ENCODE assay signal across 8 mouse cellular contexts in genomic region chr2:155691723-155692493, GRCm38 (mm10). TPM values are rescaled to one million over a fixed set of nuclear protein-coding genes. Genes with fewer than 3 reads are reported as not detected.
DNase-seq lines count a peak whose midpoint lies in the region; ATAC-seq and TF ChIP-seq lines count a peak whose summit lies in the region.

Gene Trpc4ap, minus strand, starts transcription at chr2:155692384.

- H3K4me3 ChIP-seq in forebrain, embryonic 10.5 days = peak within 1 kb of the TSS; percentile 80
- H3K4me3 ChIP-seq in heart, embryonic 15.5 days = peak within 1 kb of the TSS; percentile 89
- H3K4me3 ChIP-seq in liver, embryonic 14.5 days (ENCODE audit: insufficient read depth in 1 of 2, low read depth in 2 of 2, low read length in 2 of 2) = peak within 1 kb of the TSS; percentile 71 to 90
- peak within 1 kb of the TSS; percentile 84 for H3K4me3 ChIP-seq in neural tube, embryonic 11.5 days (ENCODE audit: low read depth, low read length)
- H3K4me3 ChIP-seq in stomach, postnatal 0 days (ENCODE audit: low read depth, low read length) = peak within 1 kb of the TSS; percentile 96

- TF ChIP-seq EP300 in liver, embryonic 14.5 days (IDR thresholded peaks at IDR 0.05; ENCODE audit: low read depth) = no peak
- no peak for TF ChIP-seq EP300 in stomach, postnatal 0 days (optimal IDR thresholded peaks at IDR 0.05)

- DNase-seq in c-Kit-negative CD71-positive TER-119-positive erythroid progenitor cells, embryonic 14.5 days (ENCODE audit: low read depth, low spot score) = peak; percentile 94
- peak; percentile 96 for DNase-seq in forebrain, embryonic 10.5 days (ENCODE audit: extremely low spot score, low spot score)
- DNase-seq in kidney, postnatal 25 days = peak; percentile 95 to 97
- DNase-seq in liver, embryonic 14.5 days (ENCODE audit: low read depth in 3 of 3, low spot score in 3 of 3) = peak; percentile 86 to 90 (median 86)
- peak; percentile 96 for DNase-seq in neural tube, embryonic 11.5 days (ENCODE audit: low spot score)
- DNase-seq in stomach, postnatal 0 days (ENCODE audit: low spot score) = peak; percentile 97

- peak within 1 kb of the TSS; percentile 98 for H3K9ac ChIP-seq in heart, embryonic 15.5 days
- peak within 1 kb of the TSS; percentile 90 for H3K9ac ChIP-seq in liver, embryonic 14.5 days (replicated peaks)
- peak within 1 kb of the TSS; percentile 90 for H3K9ac ChIP-seq in neural tube, embryonic 11.5 days (ENCODE audit: low read length)
- H3K9ac ChIP-seq in stomach, postnatal 0 days (ENCODE audit: low read length) = peak within 1 kb of the TSS; percentile 97

- no peaks in the 10 kb centered on the region for H3K27me3 ChIP-seq in forebrain, embryonic 10.5 days (ENCODE audit: poor library complexity, severe bottlenecking)
- H3K27me3 ChIP-seq in heart, embryonic 15.5 days = no peaks in the 10 kb centered on the region
- H3K27me3 ChIP-seq in liver, embryonic 14.5 days (ENCODE audit: control insufficient read depth, insufficient read depth, low read length) = no peaks in the 10 kb centered on the region
- H3K27me3 ChIP-seq in neural tube, embryonic 11.5 days (ENCODE audit: control insufficient read depth, insufficient read depth, low read length) = no peaks in the 10 kb centered on the region
- no peaks in the 10 kb centered on the region for H3K27me3 ChIP-seq in stomach, postnatal 0 days (ENCODE audit: control insufficient read depth, insufficient read depth, low read length)

- H3K27ac ChIP-seq in forebrain, embryonic 10.5 days = peak within 1 kb of the TSS; percentile 92
- H3K27ac ChIP-seq in heart, embryonic 15.5 days = peak within 1 kb of the TSS; percentile 89
- H3K27ac ChIP-seq in liver, embryonic 14.5 days = peak within 1 kb of the TSS; percentile 3
- H3K27ac ChIP-seq in neural tube, embryonic 11.5 days (ENCODE audit: low read depth, low read length) = peak within 1 kb of the TSS; percentile 86
- peak within 1 kb of the TSS; percentile 94 for H3K27ac ChIP-seq in stomach, postnatal 0 days (replicated peaks)

- H3K4me1 ChIP-seq in forebrain, embryonic 10.5 days = peaks cover 26% of the 10 kb centered on the region
- H3K4me1 ChIP-seq in heart, embryonic 15.5 days (replicated peaks) = peaks cover 20% of the 10 kb centered on the region
- H3K4me1 ChIP-seq in liver, embryonic 14.5 days (replicated peaks; ENCODE audit: control insufficient read depth in 2 of 2, insufficient read depth in 2 of 2, low read length in 1 of 2) = peaks cover 7 to 8% of the 10 kb centered on the region in 2 experiments
- peaks cover 9% of the 10 kb centered on the region for H3K4me1 ChIP-seq in neural tube, embryonic 11.5 days (ENCODE audit: control insufficient read depth, insufficient read depth, low read length)
- H3K4me1 ChIP-seq in stomach, postnatal 0 days (replicated peaks; ENCODE audit: control insufficient read depth, insufficient read depth) = no peaks in the 10 kb centered on the region

- no peaks in the 10 kb centered on the region for H3K9me3 ChIP-seq in forebrain, embryonic 10.5 days
- H3K9me3 ChIP-seq in heart, embryonic 15.5 days (replicated peaks) = no peaks in the 10 kb centered on the region
- H3K9me3 ChIP-seq in liver, embryonic 14.5 days (ENCODE audit: control insufficient read depth, low read length) = no peaks in the 10 kb centered on the region
- no peaks in the 10 kb centered on the region for H3K9me3 ChIP-seq in neural tube, embryonic 11.5 days (ENCODE audit: control insufficient read depth, low read length)
- no peaks in the 10 kb centered on the region for H3K9me3 ChIP-seq in stomach, postnatal 0 days (ENCODE audit: control insufficient read depth, low read length)

- peak; percentile 96 for ATAC-seq in CD4-positive, CD25-positive, alpha-beta regulatory T cell, adult 4 months
- ATAC-seq in heart, embryonic 15.5 days (replicated peaks; ENCODE audit: insufficient number of reproducible peaks, insufficient read depth, low FRiP score, low read depth) = peak; percentile 95
- ATAC-seq in liver, embryonic 14.5 days (ENCODE audit: insufficient read depth) = peak; percentile 97
- ATAC-seq in neural tube, embryonic 11.5 days (ENCODE audit: insufficient read depth, low FRiP score, low TSS enrichment) = peak; percentile 91
- ATAC-seq in stomach, postnatal 0 days (ENCODE audit: low FRiP score, low TSS enrichment) = peak; percentile 95

- TF ChIP-seq CTCF in liver, embryonic 14.5 days (IDR thresholded peaks at IDR 0.05; ENCODE audit: low read depth) = peak; percentile 99
- TF ChIP-seq CTCF in stomach, postnatal 0 days (IDR thresholded peaks at IDR 0.05; ENCODE audit: low read depth) = peak; percentile 96

- H3K36me3 ChIP-seq in forebrain, embryonic 10.5 days (replicated peaks) = peaks cover 15% of the 10 kb centered on the region
- H3K36me3 ChIP-seq in heart, embryonic 15.5 days = no peaks in the 10 kb centered on the region
- H3K36me3 ChIP-seq in liver, embryonic 14.5 days (replicated peaks; ENCODE audit: control insufficient read depth, insufficient read depth, low read depth) = no peaks in the 10 kb centered on the region
- no peaks in the 10 kb centered on the region; the same call in 1 of the 2 replicates for H3K36me3 ChIP-seq in neural tube, embryonic 11.5 days (ENCODE audit: control insufficient read depth, insufficient read depth, low read length)
- no peaks in the 10 kb centered on the region for H3K36me3 ChIP-seq in stomach, postnatal 0 days (ENCODE audit: control insufficient read depth, insufficient read depth, low read length)

- under 1% methylated on average over 72 of the region's 72 CpGs for WGBS in forebrain, embryonic 10.5 days
- under 1% methylated on average over 65 of the region's 72 CpGs for WGBS in heart, embryonic 15.5 days
- under 1% methylated on average over 72 of the region's 72 CpGs for WGBS in liver, embryonic 14.5 days (ENCODE audit: insufficient replicate concordance)
- under 1% methylated on average over 61 of the region's 72 CpGs for WGBS in neural tube, embryonic 11.5 days
- under 1% methylated on average over 41 of the region's 72 CpGs for WGBS in stomach, postnatal 0 days

- H3K4me2 ChIP-seq in heart, embryonic 15.5 days = peak within 1 kb of the TSS; percentile 70
- peak within 1 kb of the TSS; percentile 96 for H3K4me2 ChIP-seq in liver, embryonic 14.5 days (ENCODE audit: low read depth)
- peak within 1 kb of the TSS; percentile 66 for H3K4me2 ChIP-seq in neural tube, embryonic 11.5 days (ENCODE audit: low read depth)
- peak within 1 kb of the TSS; percentile 73 for H3K4me2 ChIP-seq in stomach, postnatal 0 days (replicated peaks; ENCODE audit: low read depth)

RNA-seq across cellular contexts. Expression of gene Trpc4ap, which starts in this region (rescaled TPM):
- 10 to 100 TPM; 35.3 to 44.4 TPM for polyA plus RNA-seq in CD4-positive, CD25-positive, alpha-beta regulatory T cell, adult 4 months (2017; shearing (Covaris generic))
- polyA plus RNA-seq in forebrain, embryonic 10.5 days (2016; fragmentation: Nextera tagmentation; extraction: Ambion mirVana) = 116 and 126 TPM in 2 replicates
- 83.0 and 101 TPM in 2 replicates for polyA plus RNA-seq in heart, embryonic 15.5 days (2015; fragmentation: Nextera tagmentation; extraction: Ambion mirVana)
- polyA plus RNA-seq in liver, embryonic 14.5 days (2012; rRNA removed) = 37.3 and 37.7 TPM in 2 replicates
- 44.7 and 48.7 TPM in 2 replicates for polyA plus RNA-seq in liver, embryonic 14.5 days (2014; fragmentation: Nextera tagmentation; extraction: Ambion mirVana)
- polyA plus RNA-seq in neural tube, embryonic 11.5 days (2014; fragmentation: Nextera tagmentation; extraction: Ambion mirVana) = 155 and 166 TPM in 2 replicates
- polyA plus RNA-seq in stomach, postnatal 0 days (2015; fragmentation: Nextera tagmentation; extraction: Ambion mirVana) = 66.5 and 68.4 TPM in 2 replicates

Comparison
In these comparisons a context has a peak if more than half of its experiments do, and no peak if none do; other contexts are left out.
1. Peak in every context shown above with its lines: DNase-seq, ATAC-seq, H3K4me3 ChIP-seq and H3K27ac ChIP-seq.
2. H3K27ac ChIP-seq: peak in every context shown above with its lines; median percentile 94 in stomach, postnatal 0 days; 92 in forebrain, embryonic 10.5 days; 89 in heart, embryonic 15.5 days; 86 in neural tube, embryonic 11.5 days; 3 in liver, embryonic 14.5 days.